In the genomic region with DNA sequence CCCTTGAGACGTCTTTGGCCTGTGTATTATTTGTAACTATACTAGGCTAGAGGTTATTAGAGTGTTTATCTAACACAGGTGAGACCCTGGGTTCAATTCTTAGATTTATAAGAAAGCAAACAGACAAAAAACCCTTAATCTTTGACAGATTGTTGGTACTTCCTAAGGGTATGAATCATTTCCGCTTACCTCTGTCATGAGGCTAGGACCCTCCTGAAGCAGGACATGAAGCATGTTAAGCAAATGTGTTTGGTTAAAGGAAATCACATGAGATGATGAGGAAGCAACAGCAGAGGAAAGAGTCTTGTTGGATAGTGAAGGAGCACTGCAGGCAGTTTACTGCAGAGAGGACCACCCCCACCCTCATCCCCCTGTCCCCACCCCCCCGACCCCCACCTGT, we compare ENCODE assay signal across 11 mouse cellular contexts.
"Had no signal": no experiment of that assay in that cellular context is flagged by ENCODE, and none has a peak within 500 bp of the region (broad histone marks: within the 10 kb centered on the region; RNA-seq: fewer than 3 reads in every experiment).

No protein-coding gene starts in this region.

- H3K27ac ChIP-seq: limb, embryonic 15.5 days; liver, embryonic 14.5 days; midbrain, embryonic 10.5 days; neural tube, embryonic 15.5 days had no signal

- H3K9me3 ChIP-seq: limb, embryonic 15.5 days; neural tube, embryonic 15.5 days had no signal

- H3K9ac ChIP-seq: limb, embryonic 15.5 days; liver, embryonic 14.5 days; neural tube, embryonic 15.5 days had no signal

- H3K36me3 ChIP-seq: neural tube, embryonic 15.5 days had no signal

- H3K4me3 ChIP-seq: limb, embryonic 15.5 days; midbrain, embryonic 10.5 days; myocyte; neural tube, embryonic 15.5 days had no signal

- H3K4me2 ChIP-seq: limb, embryonic 15.5 days; neural tube, embryonic 15.5 days had no signal

- DNase-seq: kidney, postnatal 14 days; midbrain, embryonic 14.5 days; right cerebral cortex, adult 18-20 months; right cerebral cortex, postnatal 25 days; thymus, adult 18-20 months; thymus, postnatal 14 days had no signal

- H3K27me3 ChIP-seq: limb, embryonic 15.5 days; neural tube, embryonic 15.5 days had no signal

- H3K4me1 ChIP-seq: limb, embryonic 15.5 days; midbrain, embryonic 10.5 days had no signal
